Mouse (Mus musculus) lung, postnatal 25 days (tissue): ENCODE measurements around the gene Tex52.
"Not testable (repeated sequence)": the region's sequence is repeated elsewhere in the genome, so short reads cannot be mapped to it uniquely, and the experiment has no call there.

ENCODE experiments used
- DNase-seq: peaks from one replicate; pipeline ENCODE4 v3.0.0; 2022; ENCODE audit warnings: low spot score

The Tex52 gene

GRCm38 (mm10) chr6:128380594-128381167, 5.4 kb downstream of the Tex52 start:
- DNase-seq, result not testable (repeated sequence)

GRCm38 (mm10) chr6:128381254-128381653, 6.0 kb downstream of the Tex52 start:
- DNase-seq, result no peak

- no peak for DNase-seq
Observed at GRCm38 (mm10) chr6:128383752-128384151, 8.5 kb downstream of the Tex52 start.

GRCm38 (mm10) chr6:128385026-128385425, 9.8 kb downstream of the Tex52 start:
- DNase-seq, result no peak

GRCm38 (mm10) chr6:128389185-128389584, 13.9 kb downstream of the Tex52 start:
- no peak for DNase-seq

GRCm38 (mm10) chr6:128390683-128391082, 15.4 kb downstream of the Tex52 start:
- no peak for DNase-seq

- no peak for DNase-seq
Observed at GRCm38 (mm10) chr6:128397574-128398261, 22.5 kb downstream of the Tex52 start.

- DNase-seq, result no peak
Observed at GRCm38 (mm10) chr6:128398996-128399395, 23.7 kb downstream of the Tex52 start, which contains the start of gene Nrip2. TSS of gene Nrip2 (plus strand) at chr6:128399296.

GRCm38 (mm10) chr6:128399421-128400185, 24.3 kb downstream of the Tex52 start:
- DNase-seq, result no peak

GRCm38 (mm10) chr6:128404708-128405107, 29.5 kb downstream of the Tex52 start:
- DNase-seq, result no peak

- DNase-seq, result no peak
Observed at GRCm38 (mm10) chr6:128408544-128409125, 33.4 kb downstream of the Tex52 start.

GRCm38 (mm10) chr6:128410305-128410704, 35.0 kb downstream of the Tex52 start:
- no peak for DNase-seq

- peak; percentile 71 for DNase-seq
Observed at GRCm38 (mm10) chr6:128411115-128411514, 35.9 kb downstream of the Tex52 start.

- DNase-seq, result no peak
Observed at GRCm38 (mm10) chr6:128416169-128416568, 40.9 kb downstream of the Tex52 start.

- no peak for DNase-seq
Observed at GRCm38 (mm10) chr6:128418076-128418475, 42.8 kb downstream of the Tex52 start.

GRCm38 (mm10) chr6:128421036-128421435, 45.8 kb downstream of the Tex52 start:
- DNase-seq, result no peak

- DNase-seq, result no peak
Observed at GRCm38 (mm10) chr6:128421480-128421879, 46.2 kb downstream of the Tex52 start.

GRCm38 (mm10) chr6:128423496-128424268, 48.4 kb downstream of the Tex52 start:
- no peak for DNase-seq

- DNase-seq, result peak; percentile 96
Observed at GRCm38 (mm10) chr6:128424269-128425019, 49.2 kb downstream of the Tex52 start, which contains the start of gene Itfg2. TSS of gene Itfg2 (minus strand) at chr6:128424931.

GRCm38 (mm10) chr6:128425046-128425445, 49.8 kb downstream of the Tex52 start:
- DNase-seq, result no peak

GRCm38 (mm10) chr6:128427571-128427970, 52.3 kb downstream of the Tex52 start:
- no peak for DNase-seq
